Mouse (Mus musculus) MN1 (cell line): ENCODE data around the gene Hoxb5.

Experiments
- DNase-seq: peaks from one replicate; pipeline ENCODE4 v3.0.0-alpha.2; 2016; ENCODE audit warnings: low spot score

Hoxb5 gene

DNA sequence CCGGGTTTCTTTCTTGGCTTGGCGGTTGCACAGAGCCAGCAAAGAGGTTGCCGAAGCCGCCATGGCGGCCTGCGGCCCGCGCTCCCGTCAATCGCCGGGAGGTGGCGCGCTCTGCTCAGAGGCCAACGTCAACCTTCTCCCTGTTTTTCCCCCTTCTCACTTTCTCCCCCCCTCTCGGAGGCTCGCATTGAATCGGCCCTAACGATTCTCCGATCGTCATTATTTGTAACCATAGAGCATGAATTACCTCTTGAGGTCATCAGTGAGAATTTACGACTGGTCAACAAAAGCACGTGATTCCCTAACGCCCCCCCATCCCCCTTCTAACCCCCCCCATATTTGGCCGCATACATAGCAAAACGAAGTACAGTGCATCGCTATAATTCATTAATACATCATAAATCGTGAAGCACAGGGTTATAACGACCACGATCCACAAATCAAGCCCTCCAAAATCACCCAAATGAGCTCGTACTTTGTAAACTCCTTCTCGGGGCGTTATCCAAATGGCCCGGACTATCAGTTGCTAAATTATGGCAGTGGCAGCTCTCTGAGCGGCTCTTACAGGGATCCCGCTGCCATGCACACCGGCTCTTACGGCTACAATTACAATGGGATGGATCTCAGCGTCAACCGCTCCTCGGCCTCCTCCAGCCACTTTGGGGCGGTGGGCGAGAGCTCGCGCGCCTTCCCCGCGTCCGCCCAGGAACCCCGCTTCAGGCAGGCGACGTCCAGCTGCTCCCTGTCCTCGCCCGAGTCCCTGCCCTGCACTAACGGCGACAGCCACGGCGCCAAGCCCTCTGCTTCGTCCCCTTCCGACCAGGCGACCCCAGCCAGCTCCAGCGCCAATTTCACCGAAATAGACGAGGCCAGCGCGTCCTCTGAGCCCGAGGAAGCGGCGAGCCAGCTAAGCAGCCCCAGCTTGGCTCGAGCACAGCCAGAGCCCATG is at the start of gene Hoxb5:
Hoxb5 (plus strand) TSS at position 186 of the 949 bp plus-strand sequence.
- DNase-seq: no peak

DNA sequence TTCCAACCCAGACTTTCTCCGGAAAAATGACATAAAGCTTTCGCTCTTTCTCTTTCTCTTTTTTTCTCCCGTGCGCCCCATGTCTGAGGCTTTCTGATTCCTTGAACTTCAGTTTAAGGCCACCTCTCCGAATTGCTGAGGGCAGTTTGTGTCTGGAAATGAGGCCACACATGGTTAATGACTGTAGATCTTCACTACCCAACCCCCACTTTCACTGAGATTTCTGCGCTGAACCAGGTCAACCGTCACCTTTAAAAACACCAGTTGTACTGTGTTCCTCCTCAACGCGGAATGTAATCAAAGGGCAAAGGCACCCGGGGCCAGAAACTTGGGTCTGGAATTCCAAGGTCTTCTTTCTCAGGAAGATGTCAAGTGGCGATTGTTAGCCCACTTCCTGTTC is 48.9 kb upstream of the Hoxb5 start:
- DNase-seq: no peak

DNA sequence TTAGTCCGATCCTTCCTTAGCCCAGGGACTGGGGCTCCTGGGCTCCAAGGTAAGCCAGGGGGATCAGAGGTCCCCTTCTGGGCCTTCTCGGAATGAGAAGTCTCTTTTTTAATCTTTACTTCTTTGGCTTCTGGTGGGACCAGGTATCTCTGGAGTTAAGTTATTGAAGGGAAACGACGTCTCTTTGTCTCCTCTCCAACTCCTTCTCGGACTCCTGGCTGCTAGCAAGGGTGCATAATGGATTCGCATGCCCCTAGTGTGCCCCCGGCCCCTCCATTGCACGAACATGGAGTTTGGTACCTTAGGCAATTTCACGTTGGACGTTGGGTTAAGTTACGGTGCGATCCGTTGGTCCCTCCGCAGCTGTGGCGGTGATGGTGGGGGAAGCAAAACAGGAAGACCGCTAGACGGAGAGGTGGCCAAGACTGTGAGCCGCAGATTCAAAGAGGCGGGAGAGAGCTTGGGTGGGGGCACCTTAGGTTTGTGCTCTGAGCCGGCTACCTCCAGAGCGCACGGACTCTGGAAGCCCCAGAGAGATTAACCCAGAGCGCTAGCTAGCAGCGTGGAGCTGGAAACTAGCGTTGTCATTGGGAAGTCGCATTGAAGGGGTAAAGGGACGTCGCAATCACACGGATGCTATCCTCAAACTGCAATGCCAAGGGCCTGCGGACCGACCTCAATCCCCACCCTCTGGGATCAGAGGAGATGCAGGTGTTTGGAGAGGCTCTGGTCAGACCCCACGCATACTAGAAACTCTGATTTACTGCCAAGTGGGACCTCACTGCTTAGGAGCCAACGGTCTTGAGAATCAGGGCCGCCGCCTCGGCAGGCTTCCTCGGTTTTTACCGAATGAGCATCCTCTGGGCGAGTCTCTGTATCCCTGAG is 47.8 kb upstream of the Hoxb5 start:
- no peak for DNase-seq

DNA sequence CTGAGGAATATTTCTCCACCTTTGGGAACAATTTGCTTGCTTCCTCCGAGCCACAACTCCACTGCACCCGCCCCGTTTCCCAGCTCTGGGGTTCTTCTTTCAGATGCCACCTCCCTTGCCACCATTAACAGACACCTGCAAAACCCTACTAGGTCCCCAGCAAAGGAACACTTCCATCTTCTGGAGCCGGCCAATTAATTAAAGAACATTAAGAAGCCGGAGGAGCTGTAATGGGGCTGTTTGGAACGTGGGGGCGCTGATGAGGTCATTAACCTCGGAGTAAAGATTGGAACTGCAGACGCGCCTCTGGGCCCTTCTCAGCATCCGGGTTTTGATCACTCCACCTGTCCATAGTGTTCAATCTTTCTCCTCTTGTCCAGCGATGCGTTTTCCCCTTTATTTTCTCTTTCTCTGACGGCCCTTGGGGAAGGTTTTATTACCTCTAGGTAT is 47.1 kb upstream of the Hoxb5 start:
- no peak for DNase-seq

DNA sequence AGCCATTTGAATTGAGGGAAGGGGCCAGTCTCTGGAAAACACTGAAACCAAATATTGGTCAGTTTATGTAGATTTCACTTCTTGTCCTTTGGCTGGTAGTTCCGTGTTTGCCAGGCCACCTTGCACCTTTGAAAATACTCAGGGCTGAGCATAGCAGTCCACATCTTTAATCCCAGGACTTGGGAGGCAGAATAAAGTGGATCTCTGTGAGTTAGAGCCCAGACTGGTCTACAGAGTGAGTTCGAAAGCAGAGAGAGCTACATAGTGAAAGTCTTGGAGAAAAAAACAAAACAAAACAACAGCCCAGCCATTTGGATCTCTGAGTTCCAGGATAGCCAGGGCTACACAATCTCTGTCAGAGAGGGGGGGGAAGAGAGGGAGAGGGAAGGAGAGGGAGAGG is 46.0 kb upstream of the Hoxb5 start:
- no peak for DNase-seq

DNA sequence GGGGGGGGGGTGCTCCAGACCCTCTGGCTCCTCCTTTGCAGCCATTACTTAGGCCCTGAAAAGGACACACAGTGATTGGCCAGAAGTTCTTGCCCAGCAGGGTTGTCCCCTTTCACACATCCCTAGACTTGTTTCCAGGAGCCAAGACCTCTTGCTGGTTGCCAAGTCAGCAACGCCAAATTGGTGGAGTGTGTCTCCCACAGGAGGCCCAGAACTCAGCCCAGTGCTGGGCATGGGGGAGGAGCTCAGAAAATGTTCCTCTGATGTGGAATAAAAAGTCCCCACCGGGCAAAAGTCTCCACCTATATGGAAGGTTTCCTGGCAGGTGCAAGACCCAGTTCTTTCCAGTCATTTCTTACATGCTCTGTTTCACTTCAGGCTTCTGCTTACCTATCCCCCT is 44.1 kb upstream of the Hoxb5 start:
- DNase-seq: no peak

DNA sequence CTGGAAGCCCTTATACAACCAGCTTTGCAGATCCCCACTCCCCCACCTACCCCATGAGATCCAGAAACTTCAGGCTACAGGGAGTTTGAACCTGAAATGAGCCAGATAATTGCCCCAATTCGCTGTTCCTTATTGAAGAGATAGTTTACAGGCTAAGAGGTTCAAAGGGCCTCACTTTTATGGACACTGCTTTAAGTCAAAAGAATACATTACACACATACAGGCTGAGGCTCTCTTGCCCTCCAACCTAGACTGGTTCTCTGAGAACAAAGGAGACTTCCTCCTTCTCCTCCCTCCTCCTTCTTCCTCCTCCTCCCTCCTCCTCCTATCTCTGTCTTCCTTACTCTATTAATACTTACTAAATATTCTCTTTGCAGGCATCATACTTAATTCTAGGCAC is 43.6 kb upstream of the Hoxb5 start:
- no peak for DNase-seq

DNA sequence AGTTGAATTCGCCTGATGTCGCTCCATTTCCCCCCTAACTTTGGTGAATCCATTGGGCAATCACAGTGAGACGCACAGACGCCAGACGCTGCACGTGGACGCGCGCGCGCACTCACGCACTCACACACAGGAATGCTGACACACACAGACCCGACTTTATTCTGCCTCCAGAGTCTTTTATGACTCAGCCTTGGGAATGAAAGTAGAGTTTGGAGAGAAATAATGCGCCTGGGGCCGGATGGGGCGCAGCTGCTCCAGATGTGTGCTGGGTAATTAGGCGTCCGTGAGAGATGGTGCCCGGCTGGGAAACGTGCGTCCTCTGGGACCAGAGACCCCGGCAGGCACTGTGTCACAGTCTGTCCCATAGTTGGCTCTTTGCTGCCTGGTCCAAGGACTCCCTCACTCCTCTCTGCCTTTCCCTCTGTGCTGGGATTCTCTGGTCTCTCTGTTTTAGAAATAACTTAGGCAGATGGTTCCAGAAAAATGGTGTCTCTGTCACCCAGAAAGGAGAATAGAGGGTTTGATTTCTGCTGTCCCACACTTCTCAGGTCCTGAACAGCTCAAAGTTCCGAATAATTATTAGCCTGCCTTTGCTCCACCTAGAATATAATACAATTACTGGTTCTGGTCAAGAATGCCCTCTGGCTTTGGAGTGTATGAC is 42.7 kb upstream of the Hoxb5 start:
- DNase-seq: no peak

DNA sequence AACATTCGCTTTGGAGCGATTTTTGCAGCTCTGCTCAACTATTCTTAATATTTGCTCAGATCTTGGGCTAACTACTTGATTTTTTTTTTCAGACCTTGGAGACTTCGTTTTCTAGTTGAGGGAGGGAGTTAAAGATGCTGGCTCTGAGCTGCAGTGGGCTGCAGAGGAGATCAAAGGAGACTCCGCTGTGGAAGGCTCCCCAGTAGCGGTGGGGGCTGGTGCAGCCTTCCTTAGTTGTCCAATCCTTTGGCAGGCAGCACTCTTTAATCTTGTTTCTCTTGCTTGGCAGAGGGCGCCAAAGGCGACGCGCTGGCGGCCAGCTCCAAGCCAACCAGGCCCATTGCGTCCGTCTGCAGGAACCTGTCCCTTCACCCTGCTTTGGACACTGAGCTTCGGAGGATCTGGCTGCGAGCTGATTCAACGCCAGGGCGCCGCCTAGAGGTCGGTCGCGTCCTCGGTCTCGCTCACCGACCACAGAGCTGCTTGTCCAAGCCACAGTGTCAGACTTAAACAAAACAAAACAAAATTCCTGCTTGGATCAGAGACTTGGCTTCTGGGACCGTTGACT is 41.7 kb upstream of the Hoxb5 start:
- no peak for DNase-seq

DNA sequence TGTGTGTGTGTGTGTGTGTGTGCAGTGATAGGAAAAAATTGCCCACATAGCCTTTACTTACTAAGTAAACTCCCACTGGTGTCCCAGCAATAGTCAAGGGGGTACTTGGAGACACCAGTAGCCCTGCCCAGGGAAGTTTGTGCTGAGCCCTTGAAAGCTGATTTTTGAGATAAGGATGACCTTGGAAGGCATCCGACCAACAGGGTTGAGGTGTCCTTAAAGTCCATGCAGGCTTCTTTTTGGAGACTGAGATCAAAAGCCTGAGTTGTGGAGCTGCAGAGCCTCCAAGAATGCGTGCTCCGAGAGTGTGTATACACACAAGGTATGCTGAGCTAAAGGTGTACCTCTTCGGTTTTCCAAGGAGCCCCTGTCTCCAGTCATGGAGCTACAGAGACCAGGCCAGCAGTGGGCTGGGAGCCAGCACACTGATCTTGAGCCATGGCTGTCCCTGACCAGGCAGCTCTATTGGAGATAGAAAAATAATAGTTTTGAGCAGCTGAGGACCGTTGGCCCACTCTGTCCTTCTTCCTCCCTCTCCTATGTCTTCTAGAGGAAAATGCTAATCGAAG is 40.8 kb upstream of the Hoxb5 start:
- DNase-seq: no peak

DNA sequence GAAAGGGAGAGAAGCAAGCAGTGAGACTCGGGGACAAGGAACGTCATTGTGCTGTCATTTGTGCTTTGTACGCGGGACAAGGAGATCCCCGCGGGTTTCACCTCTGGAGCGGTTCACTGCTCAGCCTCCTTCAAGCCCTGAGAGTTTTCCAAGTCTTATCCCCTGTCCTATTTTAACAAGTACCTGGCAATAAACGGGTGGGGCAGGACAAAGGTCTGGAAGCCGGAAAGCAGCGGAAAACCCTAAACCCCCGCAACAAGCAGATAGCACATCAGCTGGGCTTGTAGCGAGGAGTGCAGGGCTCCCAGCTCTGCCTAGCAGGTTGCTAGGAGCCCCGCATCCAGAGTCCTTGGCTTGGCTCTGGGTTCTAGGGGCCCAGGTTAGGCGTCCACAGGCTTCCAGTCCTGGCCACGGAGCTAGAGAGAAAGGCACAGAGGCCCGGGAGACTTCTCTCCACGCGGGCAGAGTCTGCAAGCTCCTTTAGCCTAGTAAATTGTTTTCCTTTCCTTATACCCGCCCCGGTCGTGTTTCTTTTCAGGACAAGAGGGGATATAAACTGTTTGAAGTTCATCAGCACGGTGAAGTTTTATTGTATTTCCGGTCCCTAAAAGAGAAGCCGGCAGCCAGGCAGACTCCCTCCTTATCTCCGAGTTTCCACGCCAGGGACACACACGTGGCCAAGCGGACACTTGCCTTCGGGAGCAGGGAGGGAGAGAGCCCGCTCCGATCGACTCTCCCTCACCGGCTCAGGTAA is 39.3 kb upstream of the Hoxb5 start:
- no peak for DNase-seq

DNA sequence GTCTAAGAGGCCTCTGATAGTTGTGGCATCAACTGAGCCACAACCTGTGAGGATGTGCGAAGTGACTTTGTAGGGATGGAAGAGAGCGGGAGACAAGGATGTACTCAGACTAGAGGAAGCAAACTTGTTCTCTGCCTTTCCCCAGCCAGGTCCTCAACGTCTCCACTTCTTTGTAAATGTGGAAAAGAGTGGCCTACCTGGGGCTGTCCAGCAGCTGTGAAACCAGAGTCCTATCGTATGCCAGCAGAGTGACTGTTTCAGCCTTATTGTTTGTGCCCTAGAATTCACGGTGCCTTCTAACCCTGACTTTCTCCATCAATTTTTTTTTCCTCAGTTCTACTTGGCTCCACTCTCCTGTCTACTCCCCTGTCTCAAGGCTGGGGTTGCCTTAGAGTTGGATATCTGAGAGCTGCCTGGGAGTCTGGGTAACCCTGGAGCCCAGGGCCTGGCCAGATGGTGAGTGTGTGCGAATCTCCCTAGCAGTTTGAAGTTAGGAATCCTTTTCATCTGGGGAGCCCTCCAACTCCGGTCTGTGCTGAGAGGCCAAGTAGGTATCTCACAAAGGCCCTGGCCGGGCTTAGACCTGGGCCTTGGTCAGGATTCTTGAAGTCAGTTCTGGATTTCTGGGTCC is 38.6 kb upstream of the Hoxb5 start:
- no peak for DNase-seq

DNA sequence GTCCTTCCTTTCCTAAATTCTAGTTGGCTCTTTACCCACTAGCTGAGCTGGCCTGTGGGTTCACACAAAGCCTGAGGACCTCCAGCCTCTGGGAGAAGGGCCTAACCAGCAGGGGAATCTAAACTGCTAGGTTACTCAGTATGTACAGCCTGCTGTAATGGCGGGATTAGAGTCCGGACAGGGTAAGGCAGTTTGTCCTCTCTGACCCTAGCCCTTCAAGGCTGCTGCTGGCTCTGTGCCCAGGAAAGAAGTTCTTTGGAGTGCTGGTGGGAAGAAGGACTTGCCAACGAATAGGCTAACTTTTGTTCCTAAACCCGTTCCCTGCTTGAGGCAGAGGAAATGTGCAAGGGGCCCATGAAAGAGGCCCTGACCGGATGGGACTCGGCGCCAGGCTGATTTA is 37.2 kb upstream of the Hoxb5 start:
- DNase-seq: no peak

DNA sequence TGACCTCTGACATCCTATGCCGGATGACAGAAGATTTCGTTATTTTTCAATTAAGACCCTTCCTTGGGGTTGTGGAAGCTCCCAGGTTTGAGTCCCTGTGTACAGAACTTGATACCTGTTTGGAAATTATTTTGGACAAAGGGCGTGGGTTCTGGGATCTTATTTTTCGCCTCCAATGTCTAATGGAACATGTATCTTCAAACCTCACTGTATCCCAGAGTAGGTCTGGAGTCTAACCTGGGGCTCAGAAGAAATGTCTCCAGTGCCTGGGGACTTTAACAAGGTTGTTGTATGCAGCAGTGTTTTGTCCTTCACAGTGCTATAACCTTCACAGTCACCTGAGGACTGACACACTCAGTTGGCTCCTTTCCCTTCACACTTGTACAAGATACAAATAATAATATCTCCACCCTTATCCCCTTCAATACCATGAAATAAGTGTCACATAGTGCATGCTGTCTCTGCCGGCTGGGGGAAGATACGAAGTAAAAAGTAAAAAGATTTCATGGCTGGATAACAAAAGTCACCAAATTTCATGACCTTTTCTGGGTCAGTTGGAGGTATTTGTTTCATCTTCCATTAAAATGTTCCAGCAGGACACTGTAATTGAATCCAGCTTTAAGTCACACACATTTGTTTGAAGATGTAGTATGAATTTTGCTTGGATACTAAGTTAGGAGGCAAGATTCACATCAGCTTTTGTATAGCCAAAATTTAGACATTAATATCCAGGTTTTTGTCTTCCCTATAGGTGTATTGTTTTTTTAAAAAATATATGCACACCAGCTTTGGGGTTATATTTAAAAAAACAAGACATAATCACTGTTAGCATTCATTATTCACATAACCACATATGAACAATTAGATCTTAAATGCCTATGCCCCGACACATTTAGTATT is 35.9 kb upstream of the Hoxb5 start:
- no peak for DNase-seq

DNA sequence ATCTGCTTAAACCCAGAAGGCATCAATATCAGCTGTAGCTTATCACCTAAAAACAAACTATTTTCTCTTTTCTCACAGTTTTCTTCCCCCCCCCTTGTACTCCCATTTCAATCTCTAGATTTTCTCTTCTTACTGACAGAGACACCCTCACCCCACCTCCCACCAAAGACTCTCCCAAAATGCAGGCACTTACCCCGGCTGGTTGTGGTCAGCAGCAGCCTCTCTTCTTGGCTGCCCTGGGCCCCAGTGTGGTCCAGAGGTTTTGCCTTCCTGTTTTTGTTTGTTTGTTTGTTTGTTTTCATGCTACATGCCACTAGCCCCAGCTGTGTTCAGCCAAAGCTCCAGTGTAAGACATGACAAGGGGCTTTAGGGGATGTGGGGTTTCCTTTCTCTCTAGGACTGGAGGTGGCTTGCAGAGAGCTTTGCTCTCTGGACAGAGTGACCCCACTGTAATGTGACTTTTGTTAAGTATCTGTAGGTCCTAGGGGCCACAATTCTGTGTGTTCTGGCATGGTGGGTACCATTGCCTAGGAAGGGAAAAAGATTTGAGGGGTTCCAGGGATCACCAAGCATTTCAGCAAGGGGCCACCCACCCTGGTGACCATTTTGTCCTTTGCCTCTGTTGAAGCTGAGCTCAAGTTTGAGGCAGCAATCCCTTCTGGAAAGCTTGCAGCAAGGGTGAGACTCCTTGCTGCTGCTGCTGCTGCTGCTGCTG is 34.9 kb upstream of the Hoxb5 start:
- DNase-seq: no peak

DNA sequence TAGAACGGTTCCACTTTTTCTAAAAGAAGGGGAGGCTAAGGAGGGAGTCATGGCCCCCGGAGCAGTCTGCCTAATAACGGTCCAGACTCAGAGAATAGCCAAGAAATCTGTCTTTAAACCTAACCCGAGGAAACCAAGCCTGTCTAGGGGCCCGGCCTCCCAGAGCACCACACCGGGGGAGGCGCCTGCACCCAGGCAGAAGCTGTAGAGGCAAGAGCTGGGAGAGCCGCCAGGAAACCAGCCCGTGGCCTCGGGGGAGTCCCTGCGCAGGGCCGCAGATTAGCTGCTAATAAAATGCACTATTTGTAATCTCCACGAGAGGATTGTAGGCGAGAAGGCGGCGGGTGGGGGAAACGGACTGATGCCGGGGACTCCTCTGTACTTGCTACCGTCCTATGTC is 33.3 kb upstream of the Hoxb5 start:
- no peak for DNase-seq

DNA sequence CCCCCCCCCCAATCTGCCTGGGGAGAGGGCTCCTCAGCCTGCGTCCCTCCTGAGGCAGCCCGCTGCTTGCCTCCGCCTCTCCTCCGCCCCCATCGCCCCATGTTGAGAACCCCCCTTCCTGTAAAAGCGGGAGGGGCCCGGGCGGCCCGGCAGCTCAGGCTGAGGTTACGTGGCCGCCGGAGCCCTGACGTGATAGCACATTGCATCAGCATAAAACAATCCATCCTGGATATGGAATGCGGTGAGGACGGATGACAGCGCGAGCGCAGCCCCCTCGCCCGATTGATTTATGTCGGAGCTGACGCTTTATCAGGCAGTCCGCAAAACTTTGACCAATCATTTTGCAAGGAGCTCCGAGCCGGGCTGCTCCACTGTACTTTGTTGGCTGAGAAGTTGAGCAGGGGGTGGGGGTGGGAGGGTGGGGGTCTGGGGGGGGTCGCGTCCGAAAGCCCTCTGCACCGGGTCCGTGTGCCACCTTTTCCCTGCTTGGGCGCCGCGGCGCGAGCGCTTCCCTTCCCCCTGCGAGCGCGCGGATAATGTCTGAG is 32.1 kb upstream of the Hoxb5 start, which contains the start of gene Hoxb9:
Hoxb9 (plus strand) TSS at position 462 of the 545 bp plus-strand sequence.
- DNase-seq: no peak

DNA sequence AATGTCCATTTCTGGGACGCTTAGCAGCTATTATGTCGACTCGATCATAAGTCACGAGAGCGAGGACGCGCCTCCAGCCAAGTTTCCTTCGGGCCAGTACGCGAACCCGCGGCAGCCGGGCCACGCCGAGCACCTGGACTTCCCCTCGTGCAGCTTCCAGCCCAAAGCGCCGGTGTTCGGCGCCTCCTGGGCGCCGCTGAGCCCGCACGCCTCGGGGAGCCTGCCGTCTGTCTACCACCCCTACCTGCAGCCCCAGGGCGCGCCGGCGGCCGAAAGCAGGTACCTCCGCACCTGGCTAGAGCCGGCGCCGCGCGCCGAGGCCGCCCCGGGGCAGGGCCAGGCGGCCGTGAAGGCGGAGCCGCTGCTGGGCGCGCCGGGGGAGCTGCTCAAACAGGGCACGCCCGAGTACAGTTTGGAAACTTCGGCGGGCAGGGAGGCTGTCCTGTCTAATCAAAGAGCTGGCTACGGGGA is 31.6 kb upstream of the Hoxb5 start:
- no peak for DNase-seq
